Mouse (Mus musculus) forebrain, postnatal 0 days (tissue): Measurements from ENCODE around the gene Elavl3. TPM values are rescaled to one million over a fixed set of nuclear protein-coding genes. Genes with fewer than 3 reads are reported as not detected.

ENCODE experiments used
- ATAC-seq: fragments of 200-750 bp; cut with Nextera tagmentation; 2 replicates; pipeline ENCODE4 v1.8.0; 2017; ENCODE audit warnings: mild to moderate bottlenecking, moderate library complexity
- DNase-seq: peaks from one replicate; pipeline ENCODE4 v3.0.0-alpha.2; 2015
- H3K27ac ChIP-seq: fragments of 300-500 bp; sonication (generic); 2 replicates; pipeline ENCODE4 v1.5.1; 2014; ENCODE audit warnings: low read depth, mild to moderate bottlenecking, antibody characterized with exemption, low read length, moderate library complexity, mixed read lengths
- H3K27me3 ChIP-seq: fragments of 300-500 bp; sonication (generic); 2 replicates; pipeline ENCODE4 v1.6.1; 2014; ENCODE audit warnings: mild to moderate bottlenecking, low read length, mixed read lengths; ENCODE audit not compliant: insufficient read depth
- H3K36me3 ChIP-seq: fragments of 300-500 bp; sonication (generic); 2 replicates; pipeline ENCODE4 v1.6.1; 2014; ENCODE audit warnings: mild to moderate bottlenecking, moderate library complexity; ENCODE audit not compliant: insufficient read depth
- H3K4me1 ChIP-seq: fragments of 300-500 bp; sonication (generic); 2 replicates; pipeline ENCODE4 v1.6.1; 2014; ENCODE audit warnings: antibody characterized with exemption; ENCODE audit not compliant: insufficient read depth
- H3K4me2 ChIP-seq: fragments of 300-500 bp; sonication (generic); 2 replicates; pipeline ENCODE4 v1.6.1; 2014; ENCODE audit warnings: low read depth, mild to moderate bottlenecking, moderate library complexity
- H3K4me3 ChIP-seq: fragments of 300-500 bp; sonication (generic); 2 replicates; pipeline ENCODE4 v1.5.1; 2014; ENCODE audit warnings: low read depth, low read length, mixed read lengths
- H3K9ac ChIP-seq: fragments of 300-500 bp; sonication (generic); 2 replicates; pipeline ENCODE4 v1.6.1; 2014; ENCODE audit warnings: mild to moderate bottlenecking
- H3K9me3 ChIP-seq: fragments of 300-500 bp; sonication (generic); 2 replicates; pipeline ENCODE4 v1.6.1; 2016; ENCODE audit warnings: low read length
- CTCF ChIP-seq: sonication (generic); IDR thresholded peaks from 2 replicates; pipeline ENCODE4 v1.5.1; 2016; ENCODE audit warnings: antibody characterized with exemption, control low read depth, low read depth
- WGBS: fragments of 180-500 bp; shearing (Covaris S2); extraction: QIAGEN DNeasy Blood & Tissue Kit; methylation state at CpG from one replicate; pipeline ENCODE4 v1.1.7; 2014; 5-methylcytosine and 5-hydroxymethylcytosine counted together
- polyA plus RNA-seq: library from polyadenylated mRNA; unstranded; fragments of >200 nt; fragmentation: Nextera tagmentation; extraction: Ambion mirVana; gene quantifications from 2 replicates; pipeline ENCODE4 v1.2.1, GENCODE M21; 2015
- total RNA-seq: library from RNA; depleted of rRNA; stranded (reverse); fragments of >200 nt; gene quantifications from 2 replicates; pipeline ENCODE4 v1.2.3, GENCODE M21; 2014; rRNA removed

Elavl3 gene
- total RNA-seq (159 and 191 TPM in 2 replicates), polyA plus RNA-seq (51.3 and 74.7 TPM in 2 replicates)

- Histone ChIP-seq H3K9ac (peak within 1 kb of the TSS; percentile 95), H3K36me3 (peaks cover 6% of the 10 kb centered on the region), H3K27ac (peak within 1 kb of the TSS; percentile 95), H3K4me2 (peak within 1 kb of the TSS; percentile 79), H3K9me3 (no peaks in the 10 kb centered on the region), H3K4me3 (peak within 1 kb of the TSS; percentile 92), H3K4me1 (peaks cover 19% of the 10 kb centered on the region), H3K27me3 (no peaks in the 10 kb centered on the region)
- WGBS = 9% methylated on average over 20 of the region's 28 CpGs
- DNase-seq (peak; percentile 94), ATAC-seq (peak; percentile 85)
- TF ChIP-seq CTCF = peak; percentile 28; the same call in 1 of the 2 replicates
Measured at GRCm38 (mm10) chr9:22051958-22052254, at the start of gene Elavl3. TSS of gene Elavl3 (minus strand) at chr9:22052023.

DNA sequence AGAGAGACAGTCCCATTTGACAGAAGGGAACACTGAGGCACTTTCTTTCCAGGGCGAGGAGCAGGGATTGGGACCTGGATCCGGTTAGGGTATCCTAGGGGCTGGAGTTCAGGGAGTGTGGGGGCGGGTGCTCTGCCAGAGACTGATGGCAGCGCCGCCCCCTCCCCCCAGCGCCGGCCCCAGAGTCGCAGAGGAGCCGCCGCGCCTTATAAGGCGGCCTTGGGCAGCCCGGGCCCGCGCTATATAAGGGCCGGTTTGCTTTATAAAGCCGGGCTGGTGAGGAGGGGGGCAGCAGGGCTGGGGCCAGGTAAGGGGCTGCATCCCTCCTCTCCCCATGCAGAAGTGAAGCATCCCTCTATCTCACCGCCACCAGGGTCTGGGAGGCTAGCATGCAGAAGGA lies 48.1 kb upstream of the Elavl3 start:
- no peak overlapping the region for H3K27ac ChIP-seq
- H3K4me2 ChIP-seq = no peak overlapping the region
- H3K36me3 ChIP-seq = no peaks in the 10 kb centered on the region
- H3K9me3 ChIP-seq = no peaks in the 10 kb centered on the region
- no peak for ATAC-seq
- H3K4me3 ChIP-seq = no peak overlapping the region
- no peak overlapping the region for H3K9ac ChIP-seq
- H3K4me1 ChIP-seq = no peaks in the 10 kb centered on the region
- WGBS = 5% methylated on average over 16 of the region's 18 CpGs
- no peak for DNase-seq
- peaks cover 22% of the 10 kb centered on the region for H3K27me3 ChIP-seq
- no peak for TF ChIP-seq CTCF

DNA sequence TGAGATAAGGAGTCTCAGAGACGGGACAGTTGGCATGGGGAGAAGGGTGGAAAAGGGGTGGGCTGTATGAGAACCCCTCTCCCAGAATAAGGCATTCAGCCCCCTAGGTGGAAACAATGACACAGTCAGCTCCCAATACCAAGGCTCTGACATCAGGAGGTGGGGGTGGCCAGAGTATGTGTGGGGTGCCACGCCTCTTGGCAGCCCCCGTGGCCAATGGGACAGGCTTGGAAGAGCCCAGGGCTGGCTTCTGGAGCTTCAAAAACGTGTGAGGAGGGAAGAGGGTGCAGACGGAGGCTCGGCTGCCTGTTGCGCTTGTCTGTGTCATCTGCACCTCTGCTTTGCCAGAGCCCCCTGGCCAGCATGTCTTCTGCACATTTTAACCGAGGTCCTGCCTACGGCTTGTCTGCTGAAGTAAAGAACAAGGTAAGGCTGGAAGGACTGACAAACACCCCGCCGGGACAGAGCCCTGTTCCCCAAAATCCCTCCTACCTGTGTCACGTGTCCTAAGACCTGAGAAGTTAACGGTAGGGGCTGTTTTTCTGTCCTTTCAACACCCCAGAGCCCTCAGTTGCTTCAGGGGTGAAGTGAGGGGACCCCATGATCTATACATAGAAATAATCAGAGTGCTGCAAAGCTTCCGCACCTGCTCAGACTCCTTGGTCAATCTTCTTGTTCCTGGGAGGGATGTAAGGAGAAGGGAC lies 47.3 kb upstream of the Elavl3 start, which contains the start of gene Cnn1:
Gene Cnn1 (plus strand): TSS at position 224 of the 704 bp plus-strand sequence.
- Histone ChIP-seq H3K9me3 (no peaks in the 10 kb centered on the region), H3K27ac (no peak within 1 kb of the TSS), H3K4me2 (no peak within 1 kb of the TSS), H3K4me3 (no peak within 1 kb of the TSS), H3K27me3 (peaks cover 22% of the 10 kb centered on the region), H3K4me1 (no peaks in the 10 kb centered on the region), H3K9ac (no peak within 1 kb of the TSS), H3K36me3 (no peaks in the 10 kb centered on the region)
- ATAC-seq = 0 out of 2 replicates have a peak, but pooled peaks have one; percentile 25
- no peak for DNase-seq
- 10% methylated on average over 14 of the region's 14 CpGs for WGBS
- TF ChIP-seq CTCF = no peak

GRCm38 (mm10) chr9:22095854-22096307 lies 44.1 kb upstream of the Elavl3 start:
- Histone ChIP-seq H3K9ac (peak overlapping the region; percentile 40; the same call in 1 of the 2 replicates), H3K27me3 (peaks cover 21% of the 10 kb centered on the region), H3K27ac (no peak overlapping the region), H3K4me3 (peak overlapping the region; percentile 30), H3K9me3 (no peaks in the 10 kb centered on the region), H3K36me3 (no peaks in the 10 kb centered on the region), H3K4me2 (peak overlapping the region; percentile 58), H3K4me1 (no peaks in the 10 kb centered on the region)
- DNase-seq = peak; percentile 65
- ATAC-seq = peak; percentile 56; the same call in 1 of the 2 replicates
- 2% methylated on average over 24 of the region's 24 CpGs for WGBS
- TF ChIP-seq CTCF = peak; percentile 60

DNA sequence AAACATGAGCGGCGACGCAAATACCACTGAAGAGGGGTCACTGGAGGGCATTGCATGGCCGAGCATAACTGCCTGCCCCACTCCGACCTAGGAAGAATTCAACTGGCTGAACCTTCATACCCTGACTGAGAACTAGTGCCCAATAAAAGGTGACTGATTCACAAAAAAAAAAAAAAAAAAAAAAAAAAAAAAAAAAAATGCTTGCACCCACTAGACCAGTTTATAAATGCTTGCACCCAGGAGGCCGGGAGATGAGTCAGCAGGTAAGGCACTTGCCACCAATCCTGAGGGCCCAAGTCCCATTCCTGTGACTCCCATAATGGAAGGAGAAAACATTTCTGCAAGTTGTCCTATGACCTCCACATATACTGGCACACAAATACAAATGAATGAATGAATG lies 40.9 kb upstream of the Elavl3 start:
- DNase-seq (no peak), ATAC-seq (no peak)
- WGBS = 96% methylated on average over 6 of the region's 6 CpGs

DNA sequence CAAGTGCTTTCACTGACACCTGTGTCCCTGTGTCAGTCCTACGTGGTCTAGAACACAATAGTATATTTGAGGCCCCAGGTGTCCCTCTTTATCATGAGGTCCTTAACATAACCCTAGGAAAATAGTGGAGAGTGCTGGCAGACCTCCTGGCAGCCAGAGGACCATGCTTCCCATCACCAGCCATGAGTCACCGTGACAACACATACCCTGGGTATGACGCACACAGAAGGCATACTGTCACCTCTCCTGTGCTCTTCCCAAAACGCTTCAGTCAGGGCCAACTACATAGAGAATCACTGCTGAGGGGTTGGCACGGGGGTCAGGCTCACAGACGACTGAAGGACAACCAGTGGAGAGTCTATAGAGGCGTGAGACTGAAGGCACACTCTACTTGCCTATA lies 38.2 kb upstream of the Elavl3 start:
- H3K9ac ChIP-seq = no peak overlapping the region
- H3K27me3 ChIP-seq = no peaks in the 10 kb centered on the region
- WGBS = 83% methylated on average over 7 of the region's 7 CpGs
- H3K4me2 ChIP-seq = no peak overlapping the region
- H3K9me3 ChIP-seq = no peaks in the 10 kb centered on the region
- H3K4me3 ChIP-seq = no peak overlapping the region
- DNase-seq (no peak), ATAC-seq (no peak)
- no peaks in the 10 kb centered on the region for H3K36me3 ChIP-seq
- peaks cover 5% of the 10 kb centered on the region for H3K4me1 ChIP-seq
- no peak overlapping the region for H3K27ac ChIP-seq
- no peak for TF ChIP-seq CTCF

More for the DNA sequence above, 40.9 kb upstream of the Elavl3 start:
- Histone ChIP-seq H3K4me2 (no peak overlapping the region), H3K36me3 (no peaks in the 10 kb centered on the region), H3K27ac (no peak overlapping the region), H3K9me3 (no peaks in the 10 kb centered on the region), H3K4me3 (no peak overlapping the region), H3K27me3 (no peaks in the 10 kb centered on the region), H3K4me1 (no peaks in the 10 kb centered on the region), H3K9ac (no peak overlapping the region)
- no peak for TF ChIP-seq CTCF

DNA sequence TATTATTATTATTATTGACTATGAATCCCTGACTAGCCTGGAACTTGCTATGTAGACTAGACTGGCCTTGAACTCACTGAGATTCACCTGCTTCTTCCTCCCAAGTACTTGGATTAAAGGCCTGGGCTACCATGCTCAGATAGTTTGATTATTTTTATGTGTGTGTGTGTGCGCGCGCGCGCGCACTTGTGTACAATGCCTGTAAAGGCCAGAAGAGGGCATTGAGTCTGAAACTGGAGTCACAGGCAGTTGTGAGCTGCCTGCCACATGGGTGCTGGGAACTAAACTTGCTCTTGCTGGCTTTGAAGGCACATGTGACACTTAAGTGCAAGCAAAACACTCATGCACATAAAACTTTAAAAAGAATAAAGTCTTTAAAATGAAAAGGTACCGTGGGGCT lies 37.5 kb upstream of the Elavl3 start:
- Histone ChIP-seq H3K36me3 (no peaks in the 10 kb centered on the region), H3K27ac (no peak overlapping the region), H3K27me3 (no peaks in the 10 kb centered on the region), H3K4me3 (no peak overlapping the region), H3K4me1 (peaks cover 5% of the 10 kb centered on the region), H3K4me2 (no peak overlapping the region), H3K9me3 (no peaks in the 10 kb centered on the region), H3K9ac (no peak overlapping the region)
- no peak for DNase-seq
- whole genome bisulfite sequencing = 97% methylated on average over 7 of the region's 7 CpGs
- no peak for ATAC-seq
- TF ChIP-seq CTCF = no peak
